Mouse (Mus musculus): ENCODE data around the gene S100a11.

- no peak for TF ChIP-seq CTCF (conservative IDR thresholded peaks at IDR 0.05 in 1 of 2, IDR thresholded peaks at IDR 0.05 in 1 of 2; ENCODE audit: low read depth in 2 of 2, low read length in 2 of 2)
- TF ChIP-seq E2F4 (IDR thresholded peaks at IDR 0.05; ENCODE audit: insufficient replicate concordance, low read depth, low read length): no peak
- no peak for TF ChIP-seq SMC3 (IDR thresholded peaks at IDR 0.05; ENCODE audit: low read depth, low read length)
- no peak for TF ChIP-seq ZNF384 (IDR thresholded peaks at IDR 0.05; ENCODE audit: low read depth, low read length)
- no peak for TF ChIP-seq RAD21 (IDR thresholded peaks at IDR 0.05; ENCODE audit: low read depth, low read length)
- TF ChIP-seq HCFC1 (IDR thresholded peaks at IDR 0.05; ENCODE audit: low read depth, low read length): no peak
- no peak for TF ChIP-seq TBP (conservative IDR thresholded peaks at IDR 0.05; ENCODE audit: low read depth, low read length)
- no peak for TF ChIP-seq BHLHE40 (IDR thresholded peaks at IDR 0.05; ENCODE audit: low read depth, low read length)
Observed at GRCm38 (mm10) chr3:93538486-93538885, 18.2 kb downstream of the S100a11 start.

Measured in CH12.LX (cell line).